Mouse (Mus musculus): Measurements from ENCODE around the gene Sema7a. TPM values are rescaled to one million over a fixed set of nuclear protein-coding genes. Genes with fewer than 3 reads are reported as not detected.

Gene Sema7a
- polyA plus RNA-seq, 1 experiment from 2014 or later, result 0.34 TPM

- Histone ChIP-seq H3K27me3 (ENCODE audit: control insufficient read depth, insufficient read depth, low read length) (peaks cover 17% of the 10 kb centered on the region), H3K27ac (ENCODE audit: low read length) (no peak overlapping the region), H3K36me3 (ENCODE audit: control insufficient read depth, insufficient read depth, low read length) (no peaks in the 10 kb centered on the region), H3K9ac (ENCODE audit: low read length) (no peak overlapping the region), H3K9me3 (replicated peaks; ENCODE audit: control insufficient read depth, low read length) (no peaks in the 10 kb centered on the region), H3K4me3 (replicated peaks; ENCODE audit: low read length) (no peak overlapping the region), H3K4me2 (ENCODE audit: low read depth, low read length) (no peak overlapping the region), H3K4me1 (ENCODE audit: control insufficient read depth, insufficient read depth, low read length) (peaks cover 4% of the 10 kb centered on the region)
- 29% methylated on average over 6 of the region's 6 CpGs for WGBS
- peak; percentile 35; the same call in 1 of the 2 replicates for ATAC-seq (ENCODE audit: insufficient read depth, low FRiP score)
These were observed 4.1 kb upstream of the Sema7a start for GRCm38 (mm10) chr9:57935683-57936437.

GRCm38 (mm10) chr9:57937171-57937570 is 2.7 kb upstream of the Sema7a start:
- no peak overlapping the region for H3K4me2 ChIP-seq (ENCODE audit: low read depth, low read length)
- 89% methylated on average over 4 of the region's 4 CpGs for WGBS
- no peak for ATAC-seq (ENCODE audit: insufficient read depth, low FRiP score)
- H3K27me3 ChIP-seq (ENCODE audit: control insufficient read depth, insufficient read depth, low read length), result peaks cover 30% of the 10 kb centered on the region
- H3K27ac ChIP-seq (ENCODE audit: low read length), result no peak overlapping the region
- no peak overlapping the region for H3K4me3 ChIP-seq (replicated peaks; ENCODE audit: low read length)
- H3K9me3 ChIP-seq (replicated peaks; ENCODE audit: control insufficient read depth, low read length), result no peaks in the 10 kb centered on the region
- peaks cover 5% of the 10 kb centered on the region for H3K4me1 ChIP-seq (ENCODE audit: control insufficient read depth, insufficient read depth, low read length)
- H3K36me3 ChIP-seq (ENCODE audit: control insufficient read depth, insufficient read depth, low read length), result no peaks in the 10 kb centered on the region
- no peak overlapping the region for H3K9ac ChIP-seq (ENCODE audit: low read length)

DNA sequence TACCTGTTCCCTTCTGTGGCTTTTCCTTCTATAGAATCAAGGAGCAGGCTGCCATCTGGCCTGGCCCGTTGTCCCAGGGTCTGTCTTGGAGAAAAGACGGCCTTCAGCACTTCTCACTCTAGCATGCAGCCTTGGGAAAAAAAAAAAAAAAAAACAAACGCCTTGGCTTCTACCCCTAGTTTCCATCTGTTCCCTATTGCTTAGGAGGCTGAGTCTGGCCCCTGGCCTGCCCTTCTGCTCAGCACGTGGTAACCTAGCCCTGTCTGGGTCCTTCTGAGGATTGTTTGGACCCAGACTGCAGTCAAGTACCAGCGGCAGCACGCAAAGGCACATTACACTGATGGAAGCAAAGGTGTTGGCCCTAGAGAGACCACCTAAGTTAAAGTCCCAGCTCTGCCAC is 2.3 kb upstream of the Sema7a start:
- Histone ChIP-seq H3K9ac (ENCODE audit: low read length) (no peak overlapping the region), H3K27me3 (ENCODE audit: control insufficient read depth, insufficient read depth, low read length) (peaks cover 34% of the 10 kb centered on the region), H3K27ac (ENCODE audit: low read length) (no peak overlapping the region), H3K9me3 (replicated peaks; ENCODE audit: control insufficient read depth, low read length) (no peaks in the 10 kb centered on the region), H3K36me3 (ENCODE audit: control insufficient read depth, insufficient read depth, low read length) (no peaks in the 10 kb centered on the region), H3K4me2 (ENCODE audit: low read depth, low read length) (no peak overlapping the region), H3K4me1 (ENCODE audit: control insufficient read depth, insufficient read depth, low read length) (peaks cover 5% of the 10 kb centered on the region), H3K4me3 (replicated peaks; ENCODE audit: low read length) (no peak overlapping the region)
- ATAC-seq (ENCODE audit: insufficient read depth, low FRiP score), result no peak
- WGBS, result 61% methylated on average over 6 of the region's 6 CpGs

DNA sequence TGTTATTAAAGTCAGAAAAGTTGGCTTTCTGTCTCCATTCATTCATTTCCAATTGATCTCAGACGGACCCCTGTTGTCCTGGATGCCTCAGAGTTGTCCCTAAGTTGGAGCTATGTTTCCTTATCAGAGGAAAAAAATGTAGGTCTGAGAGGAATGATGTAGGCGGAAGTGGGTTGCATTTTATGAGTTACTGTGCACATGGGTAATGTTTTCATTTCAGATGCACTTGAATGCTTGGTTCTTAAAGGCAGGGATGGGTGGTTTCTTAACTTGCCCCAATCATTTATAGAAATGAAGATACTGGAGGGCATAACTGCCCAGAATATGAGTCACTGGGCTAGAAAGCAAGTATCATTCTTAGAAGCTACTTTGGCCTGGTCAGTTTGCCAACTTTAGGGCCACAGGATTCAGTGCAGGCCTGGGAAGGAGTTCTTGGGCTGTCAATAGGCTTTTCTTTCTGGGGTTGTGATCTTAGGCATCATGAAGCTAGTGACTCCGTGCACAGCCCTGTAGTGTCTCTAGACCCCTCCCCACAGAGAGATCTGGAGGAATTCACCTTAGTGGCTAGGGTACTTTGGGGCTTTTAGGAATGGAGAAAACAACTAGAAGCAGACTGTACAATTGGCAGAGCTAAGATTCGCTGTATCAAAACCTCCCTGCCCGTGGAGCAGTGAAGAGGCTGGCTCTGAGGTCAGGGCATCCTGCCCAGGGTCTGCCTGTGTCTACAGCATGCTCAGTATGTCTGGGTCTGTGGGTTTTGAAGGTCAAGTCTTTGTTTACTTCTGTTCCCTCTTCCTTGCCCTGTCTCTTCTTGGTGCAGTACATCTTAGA is 1.5 kb upstream of the Sema7a start:
- H3K27me3 ChIP-seq (ENCODE audit: control insufficient read depth, insufficient read depth, low read length), result peaks cover 42% of the 10 kb centered on the region
- no peak for ATAC-seq (ENCODE audit: insufficient read depth, low FRiP score)
- 75% methylated on average over 5 of the region's 5 CpGs for WGBS

GRCm38 (mm10) chr9:57940349-57940794 is 460 bp downstream of the Sema7a start:
- under 1% methylated on average over 44 of the region's 44 CpGs for WGBS
- Histone ChIP-seq H3K27ac (ENCODE audit: low read length) (no peak overlapping the region), H3K9ac (ENCODE audit: low read length) (peak overlapping the region; percentile 76), H3K27me3 (ENCODE audit: control insufficient read depth, insufficient read depth, low read length) (peaks cover 48% of the 10 kb centered on the region), H3K4me3 (replicated peaks; ENCODE audit: low read length) (peak overlapping the region; percentile 71), H3K36me3 (ENCODE audit: control insufficient read depth, insufficient read depth, low read length) (no peaks in the 10 kb centered on the region), H3K4me1 (ENCODE audit: control insufficient read depth, insufficient read depth, low read length) (peaks cover 5% of the 10 kb centered on the region), H3K9me3 (replicated peaks; ENCODE audit: control insufficient read depth, low read length) (no peaks in the 10 kb centered on the region), H3K4me2 (ENCODE audit: low read depth, low read length) (peak overlapping the region; percentile 100)
- peak; percentile 45; the same call in 1 of the 2 replicates for ATAC-seq (ENCODE audit: insufficient read depth, low FRiP score)

More for the DNA sequence above, 1.5 kb upstream of the Sema7a start:
- Histone ChIP-seq H3K4me2 (ENCODE audit: low read depth, low read length) (no peak overlapping the region), H3K36me3 (ENCODE audit: control insufficient read depth, insufficient read depth, low read length) (no peaks in the 10 kb centered on the region), H3K9me3 (replicated peaks; ENCODE audit: control insufficient read depth, low read length) (no peaks in the 10 kb centered on the region), H3K4me3 (replicated peaks; ENCODE audit: low read length) (no peak overlapping the region), H3K27ac (ENCODE audit: low read length) (no peak overlapping the region), H3K4me1 (ENCODE audit: control insufficient read depth, insufficient read depth, low read length) (peaks cover 5% of the 10 kb centered on the region), H3K9ac (ENCODE audit: low read length) (no peak overlapping the region)

DNA sequence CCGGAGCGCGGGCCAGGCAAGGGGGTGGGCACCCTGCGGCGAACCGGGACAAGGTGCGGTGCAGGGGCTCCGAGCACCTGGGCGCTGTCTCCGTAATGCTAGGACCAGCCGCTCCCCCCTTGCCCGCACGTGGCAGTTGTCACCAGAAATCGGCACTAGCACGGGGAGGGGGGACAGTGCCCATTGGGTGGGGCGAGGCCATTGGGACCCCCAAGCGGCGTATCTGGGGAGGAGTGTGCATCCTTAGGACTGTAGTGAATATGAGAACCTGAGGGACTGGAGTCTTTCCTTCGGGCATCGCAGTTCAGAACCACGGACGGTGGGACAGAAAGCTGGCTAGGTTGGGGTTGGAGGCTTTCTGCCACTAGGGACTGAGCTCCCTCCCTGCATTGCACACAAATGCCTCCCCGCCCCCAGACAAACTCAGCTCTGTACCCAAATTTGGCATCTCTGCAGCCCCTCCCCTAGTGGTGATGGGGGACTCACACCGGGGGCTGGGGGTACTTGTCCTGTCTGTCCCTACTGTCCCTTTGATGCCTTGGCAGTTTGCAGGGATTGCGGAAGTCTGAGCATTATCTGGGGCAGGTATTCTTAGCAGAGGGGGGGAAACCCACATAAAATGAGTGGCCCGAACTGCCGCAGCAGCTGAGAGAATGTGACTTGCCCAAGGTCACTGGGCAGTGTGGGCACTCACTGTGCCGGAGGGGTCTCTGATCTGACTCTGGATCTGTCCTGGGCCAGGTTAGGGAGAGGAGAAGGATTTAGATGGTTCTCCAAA is 1.1 kb downstream of the Sema7a start:
- peak overlapping the region; percentile 71 for H3K4me3 ChIP-seq (replicated peaks; ENCODE audit: low read length)
- peaks cover 5% of the 10 kb centered on the region for H3K4me1 ChIP-seq (ENCODE audit: control insufficient read depth, insufficient read depth, low read length)
- H3K36me3 ChIP-seq (ENCODE audit: control insufficient read depth, insufficient read depth, low read length), result no peaks in the 10 kb centered on the region
- peak overlapping the region; percentile 76 for H3K9ac ChIP-seq (ENCODE audit: low read length)
- WGBS, result 6% methylated on average over 28 of the region's 28 CpGs
- peak overlapping the region; percentile 100 for H3K4me2 ChIP-seq (ENCODE audit: low read depth, low read length)
- ATAC-seq (ENCODE audit: insufficient read depth, low FRiP score), result no peak
- no peak overlapping the region for H3K27ac ChIP-seq (ENCODE audit: low read length)
- peaks cover 48% of the 10 kb centered on the region for H3K27me3 ChIP-seq (ENCODE audit: control insufficient read depth, insufficient read depth, low read length)
- no peaks in the 10 kb centered on the region for H3K9me3 ChIP-seq (replicated peaks; ENCODE audit: control insufficient read depth, low read length)

- H3K4me2 ChIP-seq (ENCODE audit: low read depth, low read length), result no peak overlapping the region
- ATAC-seq (ENCODE audit: insufficient read depth, low FRiP score), result no peak
- H3K4me3 ChIP-seq (replicated peaks; ENCODE audit: low read length), result no peak overlapping the region
- H3K9me3 ChIP-seq (replicated peaks; ENCODE audit: control insufficient read depth, low read length), result no peaks in the 10 kb centered on the region
- peaks cover 48% of the 10 kb centered on the region for H3K27me3 ChIP-seq (ENCODE audit: control insufficient read depth, insufficient read depth, low read length)
- H3K27ac ChIP-seq (ENCODE audit: low read length), result no peak overlapping the region
- H3K9ac ChIP-seq (ENCODE audit: low read length), result no peak overlapping the region
- H3K36me3 ChIP-seq (ENCODE audit: control insufficient read depth, insufficient read depth, low read length), result no peaks in the 10 kb centered on the region
- 48% methylated on average over 2 of the region's 2 CpGs for WGBS
- H3K4me1 ChIP-seq (ENCODE audit: control insufficient read depth, insufficient read depth, low read length), result peaks cover 5% of the 10 kb centered on the region
These were observed 2.1 kb downstream of the Sema7a start for GRCm38 (mm10) chr9:57942039-57942438.

- peaks cover 45% of the 10 kb centered on the region for H3K27me3 ChIP-seq (ENCODE audit: control insufficient read depth, insufficient read depth, low read length)
- no peaks in the 10 kb centered on the region for H3K36me3 ChIP-seq (ENCODE audit: control insufficient read depth, insufficient read depth, low read length)
- no peak overlapping the region for H3K4me3 ChIP-seq (replicated peaks; ENCODE audit: low read length)
- ATAC-seq (ENCODE audit: insufficient read depth, low FRiP score), result no peak
- H3K27ac ChIP-seq (ENCODE audit: low read length), result no peak overlapping the region
- WGBS, result 40% methylated on average over 2 of the region's 2 CpGs
- H3K9me3 ChIP-seq (replicated peaks; ENCODE audit: control insufficient read depth, low read length), result no peaks in the 10 kb centered on the region
- no peak overlapping the region for H3K9ac ChIP-seq (ENCODE audit: low read length)
- peaks cover 5% of the 10 kb centered on the region for H3K4me1 ChIP-seq (ENCODE audit: control insufficient read depth, insufficient read depth, low read length)
- H3K4me2 ChIP-seq (ENCODE audit: low read depth, low read length), result no peak overlapping the region
These were observed 3.2 kb downstream of the Sema7a start for GRCm38 (mm10) chr9:57943067-57943466.
